Mouse (Mus musculus) myocyte (in vitro differentiated cells): ENCODE data around the gene Pfdn4. TPM values are rescaled to one million over a fixed set of nuclear protein-coding genes. Genes with fewer than 3 reads are reported as not detected.

Source experiments
- H3K27me3 ChIP-seq: one replicate; pipeline ENCODE4 v1.6.1; 2011; ENCODE audit not compliant: control insufficient read depth, insufficient read depth, insufficient read length
- H3K36me3 ChIP-seq: one replicate; pipeline ENCODE4 v1.6.1; 2011; ENCODE audit not compliant: control insufficient read depth, insufficient read depth
- H3K4me2 ChIP-seq: one replicate; pipeline ENCODE4 v1.6.1; 2011; ENCODE audit warnings: low read depth, control low read depth
- H3K4me3 ChIP-seq: one replicate; pipeline ENCODE4 v1.5.1; 2011; ENCODE audit warnings: mild to moderate bottlenecking, control low read depth, moderate library complexity
- H3K79me2 ChIP-seq: one replicate; pipeline ENCODE4 v1.6.1; 2011; ENCODE audit not compliant: control insufficient read depth, insufficient read depth
- H3ac ChIP-seq: one replicate; pipeline ENCODE4 v1.6.1; 2011; ENCODE audit not compliant: control insufficient read depth, insufficient read length
- CEBPB ChIP-seq: IDR thresholded peaks from 2 replicates; pipeline ENCODE4 v1.6.1; 2011; ENCODE audit warnings: mild to moderate bottlenecking, moderate library complexity; ENCODE audit not compliant: poor library complexity, insufficient read depth, severe bottlenecking
- E2F4 ChIP-seq: IDR thresholded peaks from one replicate; pipeline ENCODE4 v1.6.1; 2011; ENCODE audit warnings: mild to moderate bottlenecking, control low read depth, moderate library complexity; ENCODE audit not compliant: insufficient read depth
- MAX ChIP-seq: IDR thresholded peaks from one replicate; pipeline ENCODE4 v1.6.1; 2011; ENCODE audit warnings: low read depth, mild to moderate bottlenecking, control low read depth
- MYOD1 ChIP-seq, 3 experiments: IDR thresholded peaks; one replicate each; pipeline ENCODE4 v1.6.1; 2011; ENCODE audit warnings: control low read depth in 2 of 3, low read depth in 2 of 3, mild to moderate bottlenecking in 2 of 3, moderate library complexity in 1 of 3; ENCODE audit not compliant: insufficient read length in 2 of 3, control insufficient read depth in 1 of 3
- MYOG ChIP-seq, 3 experiments: IDR thresholded peaks; one replicate each; pipeline ENCODE4 v1.6.1; 2011; ENCODE audit warnings: control low read depth in 2 of 3, low read depth in 2 of 3, mild to moderate bottlenecking in 2 of 3; ENCODE audit not compliant: insufficient read length in 2 of 3, control insufficient read depth in 1 of 3, insufficient read depth in 1 of 3
- POLR2A ChIP-seq: IDR thresholded peaks from one replicate; pipeline ENCODE4 v1.6.1; 2011; ENCODE audit warnings: low read depth, mild to moderate bottlenecking, control low read depth, moderate library complexity; ENCODE audit not compliant: insufficient read length
- POLR2AphosphoS2 ChIP-seq: IDR thresholded peaks from one replicate; pipeline ENCODE4 v1.6.1; 2011; ENCODE audit warnings: low read depth, control low read depth; ENCODE audit not compliant: insufficient read length
- REST ChIP-seq: IDR thresholded peaks from one replicate; pipeline ENCODE4 v1.6.1; 2011; ENCODE audit warnings: mild to moderate bottlenecking, control low read depth, moderate library complexity; ENCODE audit not compliant: insufficient read depth, insufficient read length
- SRF ChIP-seq: IDR thresholded peaks from one replicate; pipeline ENCODE4 v1.6.1; 2011; ENCODE audit warnings: low read depth; ENCODE audit not compliant: control insufficient read depth, insufficient read length
- TCF12 ChIP-seq: IDR thresholded peaks from one replicate; pipeline ENCODE4 v1.6.1; 2011; ENCODE audit warnings: mild to moderate bottlenecking, control low read depth; ENCODE audit not compliant: poor library complexity, insufficient read depth, severe bottlenecking
- TCF3 ChIP-seq: IDR thresholded peaks from one replicate; pipeline ENCODE4 v1.6.1; 2011; ENCODE audit warnings: low read depth, control low read depth; ENCODE audit not compliant: insufficient read length
- USF1 ChIP-seq: IDR thresholded peaks from one replicate; pipeline ENCODE4 v1.6.1; 2011; ENCODE audit warnings: low read depth, mild to moderate bottlenecking, control low read depth, moderate library complexity
- polyA plus RNA-seq: library from polyadenylated mRNA; unstranded; fragments of >200 nt; fragmentation: generic; extraction: Trizol; gene quantifications from one replicate; pipeline ENCODE4 v1.2.1, GENCODE M21; 2012; ENCODE audit warnings: missing spikeins

Pfdn4 gene
- polyA plus RNA-seq, 1 experiment = 34.0 TPM

- no peak for TF ChIP-seq SRF
- no peak for TF ChIP-seq TCF3
- TF ChIP-seq USF1 = no peak
- TF ChIP-seq E2F4 = no peak
- no peak for TF ChIP-seq TCF12
- TF ChIP-seq MYOD1 (IDR thresholded peaks at IDR 0.05; ENCODE audit: control insufficient read depth in 1 of 3, insufficient read length in 2 of 3, low read depth in 2 of 3) = no peak
- no peak for TF ChIP-seq CEBPB
- no peak for TF ChIP-seq POLR2A
- TF ChIP-seq MAX = no peak
- no peak for TF ChIP-seq MYOG (IDR thresholded peaks at IDR 0.05; ENCODE audit: control insufficient read depth in 1 of 3, insufficient read depth in 1 of 3, insufficient read length in 2 of 3, low read depth in 2 of 3)
- no peak for TF ChIP-seq POLR2AphosphoS2
- TF ChIP-seq REST = no peak
- Histone ChIP-seq H3K4me3 (no peak overlapping the region), H3ac (no peak overlapping the region)
Measured at GRCm38 (mm10) chr2:170543625-170544024, 47.4 kb downstream of the Pfdn4 start.

GRCm38 (mm10) chr2:170544159-170544558, 47.9 kb downstream of the Pfdn4 start:
- Histone ChIP-seq H3K27me3 (no peaks in the 10 kb centered on the region), H3ac (no peak overlapping the region), H3K36me3 (no peaks in the 10 kb centered on the region), H3K79me2 (no peaks in the 10 kb centered on the region), H3K4me2 (no peak overlapping the region), H3K4me3 (no peak overlapping the region)
- TF ChIP-seq MAX (no peak), SRF (no peak)

More at GRCm38 (mm10) chr2:170543625-170544024, 47.4 kb downstream of the Pfdn4 start:
- Histone ChIP-seq H3K4me2 (no peak overlapping the region), H3K36me3 (no peaks in the 10 kb centered on the region), H3K27me3 (no peaks in the 10 kb centered on the region), H3K79me2 (no peaks in the 10 kb centered on the region)

- no peak overlapping the region for H3ac ChIP-seq
- no peak overlapping the region for H3K4me3 ChIP-seq
- H3K79me2 ChIP-seq = no peaks in the 10 kb centered on the region
- no peak for TF ChIP-seq MYOG (IDR thresholded peaks at IDR 0.05; ENCODE audit: control insufficient read depth in 1 of 3, insufficient read depth in 1 of 3, insufficient read length in 2 of 3, low read depth in 2 of 3)
- no peak for TF ChIP-seq MAX
- TF ChIP-seq SRF = no peak
- no peak for TF ChIP-seq CEBPB
- TF ChIP-seq REST = no peak
- no peak for TF ChIP-seq TCF3
- no peak for TF ChIP-seq POLR2A
- no peak for TF ChIP-seq E2F4
- TF ChIP-seq TCF12 = no peak
- no peak for TF ChIP-seq MYOD1 (IDR thresholded peaks at IDR 0.05; ENCODE audit: control insufficient read depth in 1 of 3, insufficient read length in 2 of 3, low read depth in 2 of 3)
- no peak for TF ChIP-seq USF1
- no peak for TF ChIP-seq POLR2AphosphoS2
- H3K4me2 ChIP-seq = no peak overlapping the region
- no peaks in the 10 kb centered on the region for H3K27me3 ChIP-seq
- no peaks in the 10 kb centered on the region for H3K36me3 ChIP-seq
Measured at GRCm38 (mm10) chr2:170544950-170545349, 48.7 kb downstream of the Pfdn4 start.

- Histone ChIP-seq H3ac (no peak overlapping the region), H3K27me3 (no peaks in the 10 kb centered on the region), H3K79me2 (no peaks in the 10 kb centered on the region), H3K36me3 (no peaks in the 10 kb centered on the region), H3K4me3 (no peak overlapping the region), H3K4me2 (no peak overlapping the region)
- no peak for TF ChIP-seq MYOG (IDR thresholded peaks at IDR 0.05; ENCODE audit: control insufficient read depth in 1 of 3, insufficient read depth in 1 of 3, insufficient read length in 2 of 3, low read depth in 2 of 3)
- no peak for TF ChIP-seq E2F4
- TF ChIP-seq POLR2AphosphoS2 = no peak
- no peak for TF ChIP-seq REST
- TF ChIP-seq POLR2A = no peak
- TF ChIP-seq TCF3 = no peak
- no peak for TF ChIP-seq SRF
- TF ChIP-seq CEBPB = no peak
- no peak for TF ChIP-seq MAX
- TF ChIP-seq MYOD1 (IDR thresholded peaks at IDR 0.05; ENCODE audit: control insufficient read depth in 1 of 3, insufficient read length in 2 of 3, low read depth in 2 of 3) = no peak
- no peak for TF ChIP-seq TCF12
- TF ChIP-seq USF1 = no peak
Measured at GRCm38 (mm10) chr2:170545745-170546144, 49.5 kb downstream of the Pfdn4 start.

- H3K4me2 ChIP-seq = no peak overlapping the region
- no peak overlapping the region for H3ac ChIP-seq
- no peaks in the 10 kb centered on the region for H3K36me3 ChIP-seq
- no peaks in the 10 kb centered on the region for H3K27me3 ChIP-seq
- no peak overlapping the region for H3K4me3 ChIP-seq
- TF ChIP-seq USF1 = no peak
- TF ChIP-seq POLR2A = no peak
- TF ChIP-seq MAX = no peak
- no peak for TF ChIP-seq POLR2AphosphoS2
- no peak for TF ChIP-seq TCF3
- TF ChIP-seq SRF = no peak
- TF ChIP-seq REST = no peak
- no peak for TF ChIP-seq E2F4
- TF ChIP-seq TCF12 = no peak
- TF ChIP-seq CEBPB = no peak
- no peak for TF ChIP-seq MYOG (IDR thresholded peaks at IDR 0.05; ENCODE audit: control insufficient read depth in 1 of 3, insufficient read depth in 1 of 3, insufficient read length in 2 of 3, low read depth in 2 of 3)
- no peak for TF ChIP-seq MYOD1 (IDR thresholded peaks at IDR 0.05; ENCODE audit: control insufficient read depth in 1 of 3, insufficient read length in 2 of 3, low read depth in 2 of 3)
- no peaks in the 10 kb centered on the region for H3K79me2 ChIP-seq
Measured at GRCm38 (mm10) chr2:170547526-170547925, 51.3 kb downstream of the Pfdn4 start.
